Mouse (Mus musculus): ENCODE measurements at regions not wholly inside any gene's neighbourhood (a gene's known extent, or its start where the extent isn't known, plus 50 kb on each side); places are given as distances from the start of the nearest gene placed in this dataset.

- DNase-seq (ENCODE audit: low spot score) (no peak), ATAC-seq (ENCODE audit: insufficient number of reproducible peaks, low FRiP score, low TSS enrichment, low read depth) (no peak)
- Histone ChIP-seq H3K27ac (replicated peaks; ENCODE audit: low read depth, low read length) (no peak overlapping the region), H3K4me3 (ENCODE audit: low read depth, low read length) (no peak overlapping the region), H3K27me3 (ENCODE audit: control insufficient read depth, insufficient read depth, low read length) (no peaks in the 10 kb centered on the region), H3K36me3 (ENCODE audit: control insufficient read depth, insufficient read depth, low read length) (no peaks in the 10 kb centered on the region), H3K9ac (ENCODE audit: low read length) (no peak overlapping the region), H3K4me1 (ENCODE audit: control insufficient read depth, insufficient read depth, low read length) (no peaks in the 10 kb centered on the region), H3K4me2 (ENCODE audit: low read depth, severe bottlenecking) (no peak overlapping the region), H3K9me3 (ENCODE audit: control insufficient read depth, low read length) (no peaks in the 10 kb centered on the region)
- WGBS: 80% methylated on average over 3 of the region's 3 CpGs
Observed at GRCm38 (mm10) chr3:78291894-78292293, 994.4 kb downstream of the Rapgef2 start.

GRCm38 (mm10) chr3:78284071-78284470 is 1002.2 kb downstream of the Rapgef2 start:
- no peak overlapping the region for H3K4me3 ChIP-seq (ENCODE audit: low read depth, low read length)
- no peaks in the 10 kb centered on the region for H3K4me1 ChIP-seq (ENCODE audit: control insufficient read depth, insufficient read depth, low read length)
- ATAC-seq (ENCODE audit: insufficient number of reproducible peaks, low FRiP score, low TSS enrichment, low read depth) (no peak), DNase-seq (ENCODE audit: low spot score) (no peak)
- no peaks in the 10 kb centered on the region for H3K36me3 ChIP-seq (ENCODE audit: control insufficient read depth, insufficient read depth, low read length)
- no peak overlapping the region for H3K9ac ChIP-seq (ENCODE audit: low read length)
- WGBS: 87% methylated on average over 3 of the region's 3 CpGs
- no peaks in the 10 kb centered on the region for H3K9me3 ChIP-seq (ENCODE audit: control insufficient read depth, low read length)
- no peak overlapping the region for H3K4me2 ChIP-seq (ENCODE audit: low read depth, severe bottlenecking)
- no peaks in the 10 kb centered on the region for H3K27me3 ChIP-seq (ENCODE audit: control insufficient read depth, insufficient read depth, low read length)
- H3K27ac ChIP-seq (replicated peaks; ENCODE audit: low read depth, low read length): no peak overlapping the region

- ATAC-seq (ENCODE audit: insufficient number of reproducible peaks, low FRiP score, low TSS enrichment, low read depth): no peak
- no peak overlapping the region for H3K4me3 ChIP-seq (ENCODE audit: low read depth, low read length)
- H3K9me3 ChIP-seq (ENCODE audit: control insufficient read depth, low read length): no peaks in the 10 kb centered on the region
- H3K9ac ChIP-seq (ENCODE audit: low read length): no peak overlapping the region
- no peaks in the 10 kb centered on the region for H3K4me1 ChIP-seq (ENCODE audit: control insufficient read depth, insufficient read depth, low read length)
- WGBS: 81% methylated on average over 7 of the region's 7 CpGs
- no peaks in the 10 kb centered on the region for H3K36me3 ChIP-seq (ENCODE audit: control insufficient read depth, insufficient read depth, low read length)
- DNase-seq (ENCODE audit: low spot score): no peak
- H3K4me2 ChIP-seq (ENCODE audit: low read depth, severe bottlenecking): no peak overlapping the region
- no peaks in the 10 kb centered on the region for H3K27me3 ChIP-seq (ENCODE audit: control insufficient read depth, insufficient read depth, low read length)
- H3K27ac ChIP-seq (replicated peaks; ENCODE audit: low read depth, low read length): no peak overlapping the region
Observed at GRCm38 (mm10) chr3:78236920-78237319, 1049.4 kb downstream of the Rapgef2 start.

GRCm38 (mm10) chr3:78209729-78210128 is 1076.6 kb downstream of the Rapgef2 start:
- Histone ChIP-seq H3K27ac (replicated peaks; ENCODE audit: low read depth, low read length) (no peak overlapping the region), H3K4me2 (ENCODE audit: low read depth, severe bottlenecking) (no peak overlapping the region), H3K9ac (ENCODE audit: low read length) (no peak overlapping the region), H3K4me3 (ENCODE audit: low read depth, low read length) (no peak overlapping the region), H3K9me3 (ENCODE audit: control insufficient read depth, low read length) (no peaks in the 10 kb centered on the region), H3K4me1 (ENCODE audit: control insufficient read depth, insufficient read depth, low read length) (no peaks in the 10 kb centered on the region), H3K36me3 (ENCODE audit: control insufficient read depth, insufficient read depth, low read length) (no peaks in the 10 kb centered on the region), H3K27me3 (ENCODE audit: control insufficient read depth, insufficient read depth, low read length) (no peaks in the 10 kb centered on the region)
- ATAC-seq (ENCODE audit: insufficient number of reproducible peaks, low FRiP score, low TSS enrichment, low read depth): no peak
- DNase-seq (ENCODE audit: low spot score): no peak
- WGBS: 88% methylated on average over 3 of the region's 3 CpGs

- Histone ChIP-seq H3K9ac (ENCODE audit: low read length) (no peak overlapping the region), H3K27me3 (ENCODE audit: control insufficient read depth, insufficient read depth, low read length) (no peaks in the 10 kb centered on the region), H3K4me3 (ENCODE audit: low read depth, low read length) (no peak overlapping the region), H3K9me3 (ENCODE audit: control insufficient read depth, low read length) (no peaks in the 10 kb centered on the region), H3K4me2 (ENCODE audit: low read depth, severe bottlenecking) (no peak overlapping the region), H3K4me1 (ENCODE audit: control insufficient read depth, insufficient read depth, low read length) (no peaks in the 10 kb centered on the region), H3K27ac (replicated peaks; ENCODE audit: low read depth, low read length) (no peak overlapping the region), H3K36me3 (ENCODE audit: control insufficient read depth, insufficient read depth, low read length) (no peaks in the 10 kb centered on the region)
- WGBS: 85% methylated on average over 4 of the region's 4 CpGs
- DNase-seq (ENCODE audit: low spot score): no peak
- no peak for ATAC-seq (ENCODE audit: insufficient number of reproducible peaks, low FRiP score, low TSS enrichment, low read depth)
Observed at GRCm38 (mm10) chr3:78162601-78163000, 1123.7 kb downstream of the Rapgef2 start.

GRCm38 (mm10) chr3:78158450-78158849 is 1127.9 kb downstream of the Rapgef2 start:
- 97% methylated on average over 4 of the region's 4 CpGs for WGBS
- Histone ChIP-seq H3K27me3 (ENCODE audit: control insufficient read depth, insufficient read depth, low read length) (no peaks in the 10 kb centered on the region), H3K4me3 (ENCODE audit: low read depth, low read length) (no peak overlapping the region), H3K4me1 (ENCODE audit: control insufficient read depth, insufficient read depth, low read length) (no peaks in the 10 kb centered on the region), H3K27ac (replicated peaks; ENCODE audit: low read depth, low read length) (no peak overlapping the region), H3K36me3 (ENCODE audit: control insufficient read depth, insufficient read depth, low read length) (no peaks in the 10 kb centered on the region), H3K9me3 (ENCODE audit: control insufficient read depth, low read length) (no peaks in the 10 kb centered on the region), H3K9ac (ENCODE audit: low read length) (no peak overlapping the region), H3K4me2 (ENCODE audit: low read depth, severe bottlenecking) (no peak overlapping the region)
- DNase-seq (ENCODE audit: low spot score) (no peak), ATAC-seq (ENCODE audit: insufficient number of reproducible peaks, low FRiP score, low TSS enrichment, low read depth) (no peak)
